Mouse (Mus musculus): ENCODE measurements around the gene Dnajc14. TPM values are rescaled to one million over a fixed set of nuclear protein-coding genes. Genes with fewer than 3 reads are reported as not detected.

The Dnajc14 gene
- total RNA-seq (2012; rRNA removed) (33.4 and 33.7 TPM in 2 replicates), total RNA-seq (2014; rRNA removed) (24.8 and 25.3 TPM in 2 replicates), polyA plus RNA-seq (2012; ENCODE audit: insufficient read length, low read depth) (32.6 and 32.8 TPM in 2 replicates)

DNA sequence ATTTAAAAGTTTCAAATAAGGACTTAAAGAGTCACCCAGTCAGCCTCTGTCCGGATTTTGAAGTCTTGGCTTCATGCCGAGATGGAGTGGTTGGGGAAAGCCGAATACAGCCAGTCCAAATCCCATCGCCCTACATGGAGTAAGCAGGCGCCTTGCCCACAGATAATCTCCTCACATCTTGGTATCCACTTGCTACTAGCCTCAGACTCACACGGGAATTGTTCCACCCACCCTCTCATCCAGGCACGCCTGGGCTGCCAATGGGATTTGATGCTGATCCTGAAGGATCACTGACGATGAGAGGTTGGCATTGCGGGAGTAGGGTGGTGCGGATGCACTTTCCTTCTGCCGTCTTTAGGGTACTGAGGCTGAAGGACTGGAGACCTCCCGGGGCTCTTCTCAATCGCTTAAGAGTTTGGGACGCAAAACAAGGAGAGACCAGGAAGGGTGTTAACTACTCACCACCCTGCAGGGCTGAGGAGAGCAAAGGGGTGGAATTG is at the start of gene Dnajc14:
TSS of gene Dnajc14 (plus strand) at position 292 of the 500 bp plus-strand sequence.
- peak within 1 kb of the TSS; percentile 87 for H3K27ac ChIP-seq (ENCODE audit: insufficient read depth, low read depth)
- DNase-seq (ENCODE audit: extremely low read depth) = no peak
- H3K9ac ChIP-seq (ENCODE audit: insufficient read depth, low read depth) = peak within 1 kb of the TSS; percentile 55
- dilution Hi-C loops (cut with MboI; ENCODE audit: extremely low pct_ligation_motif_present, extremely low pct_unique_long_range_greater_than_20kb, low sequenced_read_pairs) = no loop called here
- peaks cover 13 to 22% of the 10 kb centered on the region in 2 experiments for H3K4me1 ChIP-seq (ENCODE audit: control insufficient read depth in 1 of 2, insufficient read depth in 2 of 2)
- H3K79me2 ChIP-seq (replicated peaks; ENCODE audit: control insufficient read depth, extremely low read depth, insufficient read depth, poor library complexity, severe bottlenecking) = peaks cover 29% of the 10 kb centered on the region
- H3K27me3 ChIP-seq (replicated peaks) = no peaks in the 10 kb centered on the region
- H3K4me2 ChIP-seq (ENCODE audit: insufficient read depth, low read depth, poor library complexity, severe bottlenecking) = peak within 1 kb of the TSS; percentile 63
- TF ChIP-seq HCFC1 (IDR thresholded peaks at IDR 0.05; ENCODE audit: low read depth, low read length) (no peak), ETS1 (conservative IDR thresholded peaks at IDR 0.05; ENCODE audit: low read depth, low read length) (no peak), USF2 (conservative IDR thresholded peaks at IDR 0.05; ENCODE audit: low read depth, low read length) (no peak), JUND (conservative IDR thresholded peaks at IDR 0.05; ENCODE audit: low read depth, low read length) (no peak), UBTF (IDR thresholded peaks at IDR 0.05; ENCODE audit: low read depth, low read length) (no peak), BHLHE40 (IDR thresholded peaks at IDR 0.05; ENCODE audit: low read depth, low read length) (no peak), RAD21 (IDR thresholded peaks at IDR 0.05; ENCODE audit: low read depth, low read length) (no peak), GABPA (IDR thresholded peaks at IDR 0.05; ENCODE audit: insufficient replicate concordance, low read depth, low read length) (no peak), JUN (IDR thresholded peaks at IDR 0.05; ENCODE audit: insufficient read depth, low read depth, low read length) (no peak), POLR2AphosphoS2 (IDR thresholded peaks at IDR 0.05; ENCODE audit: low read depth, low read length) (no peak), MYC (IDR thresholded peaks at IDR 0.05; ENCODE audit: low read depth, low read length) (no peak), NELFE (IDR thresholded peaks at IDR 0.05; ENCODE audit: low read depth, low read length) (no peak), E2F4 (IDR thresholded peaks at IDR 0.05; ENCODE audit: insufficient replicate concordance, low read depth, low read length) (no peak), ZNF384 (IDR thresholded peaks at IDR 0.05; ENCODE audit: low read depth, low read length) (no peak), MAX (IDR thresholded peaks at IDR 0.05; ENCODE audit: low read length) (no peak), TCF12 (IDR thresholded peaks at IDR 0.05; ENCODE audit: low read depth, low read length) (no peak), SIN3A (IDR thresholded peaks at IDR 0.05; ENCODE audit: low read length) (no peak), CTCF (conservative IDR thresholded peaks at IDR 0.05 in 1 of 2, IDR thresholded peaks at IDR 0.05 in 1 of 2; ENCODE audit: low read depth in 2 of 2, low read length in 2 of 2) (no peak), ZC3H11A (IDR thresholded peaks at IDR 0.05; ENCODE audit: low read depth, low read length) (no peak), IRF4 (IDR thresholded peaks at IDR 0.05; ENCODE audit: low read depth, low read length) (no peak)
- peak within 1 kb of the TSS; percentile 72 to 94 (median 86) for H3K4me3 ChIP-seq (replicated peaks in 1 of 3; ENCODE audit: low read depth in 2 of 3, low read length in 2 of 3, poor library complexity in 1 of 3)
- in situ Hi-C loops (cut with MboI; ENCODE audit: low pct_ligation_motif_present, low pct_unique_long_range_greater_than_20kb, low sequenced_read_pairs) = no loop called here
- H3K36me3 ChIP-seq (replicated peaks in 1 of 2; ENCODE audit: control insufficient read depth in 1 of 2, insufficient read depth in 1 of 2, low read length in 1 of 2) = peaks cover 6 to 31% of the 10 kb centered on the region in 2 experiments
- no peaks in the 10 kb centered on the region for H3K9me3 ChIP-seq (replicated peaks; ENCODE audit: low read length)

DNA sequence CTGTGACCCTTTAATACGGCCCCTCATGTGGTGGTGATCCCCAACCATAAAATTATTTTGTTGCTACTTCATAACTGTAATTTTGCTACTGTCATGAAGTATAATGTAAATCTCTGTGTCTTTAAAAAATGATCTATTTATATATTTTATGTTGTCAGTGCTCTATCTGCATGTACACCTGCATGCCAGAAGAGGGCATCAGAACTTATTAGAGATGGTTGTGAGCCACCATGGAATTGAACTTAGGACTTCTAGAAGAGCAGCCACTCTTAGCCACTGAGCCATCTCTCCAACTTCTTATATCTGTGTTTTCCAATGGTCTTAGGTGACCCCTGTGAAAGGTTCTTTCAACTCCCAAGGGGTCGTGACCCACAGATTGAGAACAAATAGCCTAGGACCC is 31.0 kb upstream of the Dnajc14 start:
- TF ChIP-seq CTCF (conservative IDR thresholded peaks at IDR 0.05 in 1 of 2, IDR thresholded peaks at IDR 0.05 in 1 of 2; ENCODE audit: low read depth in 2 of 2, low read length in 2 of 2) = peak; percentile 30 to 67; a peak in 3 of 4 replicates
- peak; percentile 42 for TF ChIP-seq RAD21 (IDR thresholded peaks at IDR 0.05; ENCODE audit: low read depth, low read length)
- no peak for TF ChIP-seq USF1 (IDR thresholded peaks at IDR 0.05; ENCODE audit: low read depth, low read length)
- TF ChIP-seq SMC3 (IDR thresholded peaks at IDR 0.05; ENCODE audit: low read depth, low read length) = peak; percentile 71
- Histone ChIP-seq H3K9me3 (replicated peaks; ENCODE audit: low read length) (peaks cover 3% of the 10 kb centered on the region), H3K4me1 (ENCODE audit: control insufficient read depth in 1 of 2, insufficient read depth in 2 of 2) (no peaks in the 10 kb centered on the region), H3K4me3 (replicated peaks in 1 of 3; ENCODE audit: low read depth in 2 of 3, low read length in 2 of 3, poor library complexity in 1 of 3) (no peak overlapping the region), H3K79me2 (replicated peaks; ENCODE audit: control insufficient read depth, extremely low read depth, insufficient read depth, poor library complexity, severe bottlenecking) (no peaks in the 10 kb centered on the region), H3K27ac (ENCODE audit: insufficient read depth, low read depth) (no peak overlapping the region), H3K4me2 (ENCODE audit: insufficient read depth, low read depth, poor library complexity, severe bottlenecking) (no peak overlapping the region), H3K27me3 (replicated peaks) (no peaks in the 10 kb centered on the region), H3K36me3 (replicated peaks in 1 of 2; ENCODE audit: control insufficient read depth in 1 of 2, insufficient read depth in 1 of 2, low read length in 1 of 2) (peaks cover 0 to 7% of the 10 kb centered on the region in 2 experiments), H3K9ac (ENCODE audit: insufficient read depth, low read depth) (no peak overlapping the region)
- in situ Hi-C loops (cut with MboI; ENCODE audit: low pct_ligation_motif_present, low pct_unique_long_range_greater_than_20kb, low sequenced_read_pairs) = loop anchor here (5.0 kb wide), 2 partner anchors 49 to 124 kb away; partner anchors contain the start of gene Ormdl2
- dilution Hi-C loops (cut with MboI; ENCODE audit: extremely low pct_ligation_motif_present, extremely low pct_unique_long_range_greater_than_20kb, low sequenced_read_pairs) = no loop called here
- DNase-seq (ENCODE audit: extremely low read depth) = peak; percentile 22
